Mouse (Mus musculus) cortical plate, adult 2 months (tissue): ENCODE results near the gene Adamts3. TPM values are rescaled to one million over a fixed set of nuclear protein-coding genes. Genes with fewer than 3 reads are reported as not detected.
A peak's percentile ranks its signal among the peaks of the same experiment; 100 is the strongest.

Source experiments
- H3K27ac ChIP-seq: fragments of 200-500 bp; 2 replicates; pipeline ENCODE4 v1.5.1; 2012; ENCODE audit warnings: low read length, control low read depth, inconsistent platforms; ENCODE audit not compliant: insufficient read depth
- H3K4me1 ChIP-seq: fragments of 200-500 bp; 2 replicates; pipeline ENCODE4 v1.6.1; 2011; ENCODE audit warnings: low read length; ENCODE audit not compliant: control insufficient read depth, insufficient read depth
- H3K4me3 ChIP-seq: fragments of 200-500 bp; 2 replicates; pipeline ENCODE4 v1.5.1; 2011; ENCODE audit warnings: mild to moderate bottlenecking, low read length, control low read depth; ENCODE audit not compliant: insufficient read depth
- CTCF ChIP-seq: fragments of 200-500 bp; IDR thresholded peaks from 2 replicates; pipeline ENCODE4 v1.5.1; 2011; ENCODE audit warnings: mild to moderate bottlenecking, control low read depth, low read length; ENCODE audit not compliant: insufficient read depth; ENCODE audit errors: extremely low read depth
- POLR2A ChIP-seq: fragments of 200-500 bp; IDR thresholded peaks from 2 replicates; pipeline ENCODE4 v1.6.1; 2011; ENCODE audit warnings: mild to moderate bottlenecking, low read length, control low read depth; ENCODE audit not compliant: insufficient read depth; ENCODE audit errors: extremely low read depth
- polyA plus RNA-seq: library from polyadenylated mRNA; depleted of rRNA; stranded (reverse); fragments of >200 nt; gene quantifications from 2 replicates; pipeline ENCODE4 v1.2.3, GENCODE M21; 2012

Gene Adamts3
- polyA plus RNA-seq, 1 experiment, result 8.7 TPM

DNA sequence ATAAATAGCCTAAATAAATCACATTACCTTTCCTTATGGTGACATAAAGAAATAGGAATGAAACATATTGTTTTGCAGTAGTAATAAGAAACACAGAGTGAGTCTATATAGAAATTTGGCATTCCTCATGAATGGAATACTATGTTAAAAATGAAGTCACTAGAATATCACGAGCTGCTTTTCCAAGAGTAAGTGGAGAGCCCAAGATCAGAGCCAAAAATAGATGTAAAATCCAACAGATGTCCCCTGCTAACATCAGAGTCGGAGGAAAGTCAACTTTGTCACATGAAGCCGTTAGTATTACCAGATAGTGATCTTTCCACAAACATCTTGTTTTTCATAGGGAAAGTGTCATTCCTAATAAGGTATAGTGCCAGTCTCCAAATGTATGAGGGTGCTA lies 155.0 kb downstream of the Adamts3 start:
- TF ChIP-seq CTCF (no peak), POLR2A (no peak)

DNA sequence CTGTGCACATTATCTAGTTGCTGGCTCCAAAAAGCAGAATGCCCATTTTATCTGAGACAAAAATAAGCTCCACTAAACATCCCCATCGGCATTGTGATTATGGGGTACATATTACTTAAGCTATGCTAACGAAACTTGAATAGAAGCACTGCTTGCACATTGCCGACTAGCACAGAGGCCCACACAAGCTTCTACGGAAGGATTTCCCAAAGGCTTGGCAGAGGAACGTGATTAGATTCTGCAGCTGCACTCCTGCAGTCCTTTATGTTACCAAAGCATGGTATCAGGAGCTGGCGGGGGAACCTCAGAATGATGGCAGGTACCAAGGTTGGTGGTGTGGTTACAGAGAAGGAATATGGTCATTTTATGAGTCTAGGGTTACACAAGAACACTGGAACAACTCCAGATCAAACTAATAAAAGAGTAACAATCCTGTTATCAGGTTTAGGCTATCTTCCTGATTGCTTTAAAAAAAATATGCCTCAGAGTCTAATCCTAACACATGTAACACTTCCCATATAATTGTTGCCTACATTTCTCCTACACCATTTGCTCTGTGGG lies 155.6 kb downstream of the Adamts3 start:
- H3K4me1 ChIP-seq, result no peaks in the 10 kb centered on the region; the same call in 1 of the 2 replicates
- no peak overlapping the region for H3K27ac ChIP-seq
- TF ChIP-seq POLR2A, result no peak
- TF ChIP-seq CTCF, result no peak
- H3K4me3 ChIP-seq, result no peak overlapping the region

More for the DNA sequence above, 155.0 kb downstream of the Adamts3 start:
- Histone ChIP-seq H3K4me3 (no peak overlapping the region), H3K4me1 (no peaks in the 10 kb centered on the region; the same call in 1 of the 2 replicates), H3K27ac (no peak overlapping the region)

GRCm38 (mm10) chr5:89714552-89714951 lies 168.6 kb downstream of the Adamts3 start:
- Histone ChIP-seq H3K27ac (no peak overlapping the region), H3K4me1 (no peaks in the 10 kb centered on the region), H3K4me3 (no peak overlapping the region)
- TF ChIP-seq CTCF, result peak; percentile 58
- no peak for TF ChIP-seq POLR2A

- no peak overlapping the region for H3K4me3 ChIP-seq
- no peak overlapping the region for H3K27ac ChIP-seq
- no peaks in the 10 kb centered on the region for H3K4me1 ChIP-seq
- TF ChIP-seq POLR2A (no peak), CTCF (no peak)
These were observed 171.8 kb downstream of the Adamts3 start for GRCm38 (mm10) chr5:89711116-89711859.

DNA sequence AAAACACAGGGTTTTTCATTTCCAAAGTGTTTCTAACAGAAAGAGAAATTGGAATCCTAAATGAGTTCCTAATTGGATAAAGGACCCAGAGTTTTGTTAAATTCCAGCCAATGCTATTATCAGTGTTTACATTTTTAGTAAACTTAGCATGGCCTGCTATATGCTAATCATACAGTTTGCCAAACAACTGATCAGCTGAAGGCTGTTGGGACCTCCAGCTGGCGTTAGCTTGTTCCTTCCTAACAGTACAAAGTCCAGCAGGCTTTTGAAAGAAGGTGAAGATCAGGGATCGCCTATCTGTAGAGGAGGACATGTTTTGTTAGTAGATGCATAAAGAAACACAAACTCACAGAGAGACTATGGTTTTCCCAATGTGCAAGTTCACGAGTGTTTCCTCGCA lies 173.7 kb downstream of the Adamts3 start:
- TF ChIP-seq POLR2A, result no peak
- no peak for TF ChIP-seq CTCF
- H3K4me3 ChIP-seq, result no peak overlapping the region
- no peaks in the 10 kb centered on the region for H3K4me1 ChIP-seq
- no peak overlapping the region for H3K27ac ChIP-seq

DNA sequence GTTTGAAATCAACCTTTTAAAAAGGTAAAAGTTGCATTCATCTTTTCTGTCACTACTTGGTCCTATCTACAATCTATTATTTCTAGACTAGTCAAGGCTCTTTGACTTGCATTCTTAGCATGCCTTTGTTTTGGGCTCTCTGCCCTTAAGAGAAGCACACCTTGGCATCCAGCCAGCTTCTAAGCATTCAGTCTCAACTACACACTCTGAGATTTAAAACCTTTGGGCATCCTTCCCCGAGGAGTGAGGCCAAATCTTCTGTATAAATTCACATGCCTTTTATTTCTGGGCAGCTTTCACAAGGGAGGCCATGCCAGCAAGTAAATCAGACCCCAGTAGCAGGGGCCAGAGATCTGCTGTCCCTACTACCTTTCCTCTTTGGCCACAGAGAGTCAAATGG lies 178.9 kb downstream of the Adamts3 start:
- no peak for TF ChIP-seq POLR2A
- no peak for TF ChIP-seq CTCF
- H3K4me3 ChIP-seq, result no peak overlapping the region

GRCm38 (mm10) chr5:89701241-89702007 lies 181.7 kb downstream of the Adamts3 start:
- H3K4me1 ChIP-seq, result no peaks in the 10 kb centered on the region
- TF ChIP-seq POLR2A, result no peak
- no peak overlapping the region for H3K27ac ChIP-seq
- H3K4me3 ChIP-seq, result no peak overlapping the region

More for the DNA sequence above, 178.9 kb downstream of the Adamts3 start:
- Histone ChIP-seq H3K4me1 (no peaks in the 10 kb centered on the region), H3K27ac (no peak overlapping the region)

DNA sequence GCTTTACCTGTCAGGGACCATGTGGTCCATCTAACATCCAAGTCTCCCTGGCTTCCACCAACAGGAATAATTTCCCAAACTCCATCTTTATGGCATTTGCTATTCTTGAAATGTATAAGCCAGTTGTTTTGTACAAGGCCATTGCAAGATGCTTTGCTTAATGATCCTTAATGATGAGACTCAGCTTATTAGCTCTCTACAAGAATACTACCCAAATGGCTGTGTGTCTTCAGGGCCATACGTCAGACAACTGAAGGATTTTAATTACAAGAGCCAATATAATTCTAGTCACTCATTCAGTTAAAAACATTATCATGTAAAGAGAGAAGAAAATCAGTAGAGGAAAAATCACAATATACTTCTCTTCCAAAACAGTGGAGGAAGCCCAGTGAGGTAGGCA lies 195.3 kb downstream of the Adamts3 start:
- no peak overlapping the region for H3K27ac ChIP-seq
- no peak overlapping the region for H3K4me3 ChIP-seq
- no peaks in the 10 kb centered on the region for H3K4me1 ChIP-seq
- TF ChIP-seq POLR2A (no peak), CTCF (no peak)

DNA sequence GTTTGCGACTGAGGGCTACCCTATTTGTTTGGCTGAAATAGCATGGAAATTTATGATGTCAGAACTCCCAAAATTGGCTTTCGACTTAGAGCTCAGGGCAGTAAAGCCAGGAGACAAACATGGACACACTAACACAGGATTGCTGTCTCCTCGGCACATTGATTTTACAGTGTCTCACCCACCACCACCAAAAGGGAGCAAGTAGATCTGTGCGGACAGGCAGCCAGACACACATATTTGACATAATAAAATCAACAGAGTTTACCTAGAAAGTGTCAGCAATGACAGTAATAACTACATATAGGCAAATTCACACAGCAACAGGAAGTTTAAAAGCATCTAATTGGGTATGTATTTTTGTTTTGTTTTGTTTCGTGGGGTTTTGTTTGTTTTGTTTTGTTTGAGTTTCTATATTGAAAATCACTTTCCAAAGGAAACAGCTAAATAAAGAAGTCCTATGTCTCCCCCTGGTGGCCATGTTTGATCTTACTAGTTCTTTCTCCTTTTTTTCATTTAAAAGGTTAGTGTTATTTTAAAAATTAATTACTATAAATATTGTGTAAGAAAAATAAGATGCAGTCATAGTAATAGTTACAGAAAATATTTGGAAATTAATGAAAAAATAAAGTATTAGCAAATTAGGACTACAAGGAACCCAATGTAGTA lies 203.1 kb downstream of the Adamts3 start:
- no peak for TF ChIP-seq CTCF
- TF ChIP-seq POLR2A, result no peak
- Histone ChIP-seq H3K4me1 (no peaks in the 10 kb centered on the region), H3K4me3 (no peak overlapping the region), H3K27ac (no peak overlapping the region)
